Mouse (Mus musculus): ENCODE measurements around the gene Slc22a4. TPM values are rescaled to one million over a fixed set of nuclear protein-coding genes. Genes with fewer than 3 reads are reported as not detected.
"Not testable (repeated sequence)": the region's sequence is repeated elsewhere in the genome, so short reads cannot be mapped to it uniquely, and the experiment has no call there.

Gene Slc22a4
- polyA plus RNA-seq, 1 experiment from 2014 or later = 6.2 TPM

DNA sequence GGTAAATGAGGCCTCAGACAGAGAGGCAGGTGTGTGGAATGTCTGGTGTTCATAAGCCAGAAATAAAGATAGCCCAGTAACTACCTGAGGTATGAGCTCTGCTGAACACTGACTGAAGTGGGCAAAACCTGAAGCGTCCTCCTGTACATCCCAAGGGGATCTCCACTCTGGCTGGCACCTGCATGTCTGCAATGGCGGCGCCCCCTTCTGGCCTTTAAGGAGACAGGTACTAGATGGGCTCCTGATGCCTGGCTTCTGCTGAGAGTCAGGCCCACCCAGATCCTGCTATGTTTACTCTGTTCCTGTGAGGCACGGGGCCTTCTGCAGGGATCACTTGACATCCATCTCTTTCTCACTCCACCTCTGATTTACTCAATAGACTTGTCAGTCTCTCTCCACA, 69.7 kb downstream of the Slc22a4 start:
- H3K27ac ChIP-seq; H3K36me3 ChIP-seq (ENCODE audit: inconsistent target); H3K79me2 ChIP-seq (ENCODE audit: inconsistent target); H3K4me3 ChIP-seq (ENCODE audit: inconsistent target): not testable (repeated sequence)
- WGBS (ENCODE audit: missing documents) = 67% methylated on average over 4 of the region's 4 CpGs

DNA sequence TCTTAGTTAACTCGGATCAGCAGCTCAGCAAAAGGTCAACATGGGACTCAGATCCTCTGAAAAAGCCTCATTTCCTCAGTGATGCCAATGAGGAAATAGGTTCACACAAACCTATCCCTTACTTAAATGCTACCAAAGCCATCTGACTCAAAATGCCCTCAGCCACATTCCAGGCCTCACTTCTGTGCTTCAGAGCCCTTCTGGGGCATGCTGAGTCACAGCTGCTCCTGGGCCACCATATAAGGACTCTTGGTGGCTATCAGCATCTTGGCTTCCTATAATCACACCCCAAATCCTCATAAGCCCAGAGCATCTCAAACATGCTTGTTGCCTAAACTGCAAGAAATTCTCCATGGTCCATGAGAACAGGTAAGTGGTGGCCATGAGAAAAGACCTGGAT, 71.3 kb downstream of the Slc22a4 start:
- no peak overlapping the region for H3K27ac ChIP-seq
- no peak overlapping the region for H3K4me3 ChIP-seq (ENCODE audit: inconsistent target)
- whole genome bisulfite sequencing (ENCODE audit: missing documents) = 77% methylated on average over 1 of the region's 1 CpGs
- H3K36me3 ChIP-seq (ENCODE audit: inconsistent target) = no peaks in the 10 kb centered on the region
- no peaks in the 10 kb centered on the region for H3K79me2 ChIP-seq (ENCODE audit: inconsistent target)

DNA sequence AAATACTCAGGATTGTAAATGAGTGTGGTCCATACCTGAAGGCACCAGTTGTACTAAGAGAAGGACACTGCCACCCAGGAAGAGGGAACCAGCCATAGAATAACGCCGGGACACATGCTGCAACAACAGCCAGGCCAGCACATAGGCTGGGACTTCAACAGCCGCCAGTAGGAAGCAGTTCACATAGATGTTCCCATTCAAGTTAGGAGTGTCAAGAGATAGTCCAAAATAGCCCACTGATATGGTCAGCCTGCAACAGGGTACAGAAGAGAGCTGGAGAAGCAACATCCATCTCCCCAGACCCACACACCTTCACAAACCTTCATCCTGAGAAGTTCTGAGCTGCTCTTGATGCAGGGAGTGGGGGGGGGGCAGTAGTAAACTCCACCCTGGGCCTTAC, 73.2 kb downstream of the Slc22a4 start:
- WGBS (ENCODE audit: missing documents) = 94% methylated on average over 3 of the region's 3 CpGs
- Histone ChIP-seq H3K36me3 (ENCODE audit: inconsistent target) (no peaks in the 10 kb centered on the region), H3K4me3 (ENCODE audit: inconsistent target) (no peak overlapping the region), H3K27ac (no peak overlapping the region), H3K79me2 (ENCODE audit: inconsistent target) (no peaks in the 10 kb centered on the region)

DNA sequence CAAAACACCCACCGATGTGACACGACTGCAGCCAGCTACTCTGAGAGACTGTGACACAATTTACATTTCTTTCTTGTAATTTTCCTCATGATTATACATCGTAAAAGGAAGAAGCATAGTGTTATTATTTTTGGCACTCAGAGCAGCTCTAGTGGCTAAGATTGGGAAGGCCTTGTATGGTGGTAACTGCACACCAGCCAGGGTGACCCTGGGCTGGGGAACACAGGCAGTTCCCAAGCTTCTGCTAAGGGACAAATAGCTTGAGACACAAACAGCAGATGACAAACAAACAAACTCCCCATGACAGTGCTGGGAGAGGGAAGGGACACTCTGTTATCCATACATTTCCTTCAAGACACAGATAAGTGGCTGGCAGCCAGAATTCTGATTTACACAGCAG, 77.8 kb downstream of the Slc22a4 start:
- H3K36me3 ChIP-seq (ENCODE audit: inconsistent target); H3K79me2 ChIP-seq (ENCODE audit: inconsistent target); H3K4me3 ChIP-seq (ENCODE audit: inconsistent target); H3K27ac ChIP-seq: not testable (repeated sequence)
- no CpG with 5 or more reads among the region's 3 CpGs for WGBS (ENCODE audit: missing documents)

Other genes with a start within 250 kb of the Slc22a4 start
- 0.89 to 3.5 TPM (median 1.1 TPM) in 3 replicates for gene Gm12216, start 168.8 kb downstream of the Slc22a4 start, polyA plus RNA-seq (2018)
- 6.8 to 9.4 TPM (median 9.2 TPM) in 3 replicates for gene Slc22a5, start 136.4 kb downstream of the Slc22a4 start, polyA plus RNA-seq (2018)
- gene Slc22a21, start 47.8 kb downstream of the Slc22a4 start, polyA plus RNA-seq (2018) = 0.66 to 2.6 TPM (median 1.7 TPM) in 3 replicates
- 33.9 to 78.0 TPM (median 67.8 TPM) in 3 replicates for gene Pdlim4, start 40.9 kb upstream of the Slc22a4 start, polyA plus RNA-seq (2018)
- 8.3 to 15.6 TPM (median 11.6 TPM) in 3 replicates for gene P4ha2, start 72.0 kb upstream of the Slc22a4 start, polyA plus RNA-seq (2018)
- not detected in 3 replicates for gene Csf2, start 221.6 kb upstream of the Slc22a4 start, polyA plus RNA-seq (2018)
- not detected in 3 replicates for gene Il3, start 239.2 kb upstream of the Slc22a4 start, polyA plus RNA-seq (2018)

Measured in macrophage (primary cell).